Mouse (Mus musculus): Measurements from ENCODE around the gene Renbp. TPM values are rescaled to one million over a fixed set of nuclear protein-coding genes. Genes with fewer than 3 reads are reported as not detected.

Gene Renbp
- 18.6 and 27.2 TPM in 2 replicates for polyA plus RNA-seq (2012; rRNA removed)

DNA sequence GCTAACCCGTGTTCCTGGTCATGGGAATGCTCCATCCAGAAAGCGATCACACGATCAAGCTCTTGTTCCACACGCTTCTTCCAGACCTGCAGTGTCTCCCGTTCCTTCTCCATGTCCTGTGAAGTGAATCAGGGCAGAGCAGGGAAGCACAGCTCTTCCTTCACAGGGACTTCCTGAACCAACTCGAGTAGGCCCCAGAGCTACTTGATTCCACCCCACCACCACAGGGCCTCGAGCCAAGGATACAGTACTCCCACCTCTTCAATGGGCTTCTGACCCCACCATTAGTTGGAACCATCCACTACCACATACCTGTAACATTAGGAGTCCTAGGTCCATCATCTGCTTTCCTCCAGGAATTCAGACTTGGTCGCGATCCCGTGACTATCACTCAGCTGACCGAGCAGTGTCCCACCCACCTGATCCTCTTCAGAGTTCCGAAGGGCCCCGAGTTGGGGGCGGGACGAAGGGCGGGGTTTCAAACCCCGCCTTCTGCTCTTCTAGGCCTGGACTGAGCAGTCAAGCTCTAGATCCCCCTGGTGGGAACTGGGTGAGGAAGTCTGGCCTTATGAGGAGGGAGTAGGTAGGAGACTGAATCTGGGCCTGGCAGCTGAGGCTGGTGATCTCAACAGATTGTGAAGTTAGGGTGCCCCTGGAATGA, at the start of gene Renbp:
Renbp (minus strand) TSS at position 449 of the 661 bp plus-strand sequence.

GRCm38 (mm10) chrX:73966248-73967176, 35.9 kb upstream of the Renbp start, which contains the start of gene Hcfc1:
Gene Hcfc1 (minus strand): TSS chrX:73966357.

GRCm38 (mm10) chrX:73921823-73922549, 8.7 kb downstream of the Renbp start, which contains the start of the genes Arhgap4 and Naa10:
Gene Arhgap4 (minus strand): TSS chrX:73921870.
Gene Naa10 (minus strand): TSS chrX:73921944.

DNA sequence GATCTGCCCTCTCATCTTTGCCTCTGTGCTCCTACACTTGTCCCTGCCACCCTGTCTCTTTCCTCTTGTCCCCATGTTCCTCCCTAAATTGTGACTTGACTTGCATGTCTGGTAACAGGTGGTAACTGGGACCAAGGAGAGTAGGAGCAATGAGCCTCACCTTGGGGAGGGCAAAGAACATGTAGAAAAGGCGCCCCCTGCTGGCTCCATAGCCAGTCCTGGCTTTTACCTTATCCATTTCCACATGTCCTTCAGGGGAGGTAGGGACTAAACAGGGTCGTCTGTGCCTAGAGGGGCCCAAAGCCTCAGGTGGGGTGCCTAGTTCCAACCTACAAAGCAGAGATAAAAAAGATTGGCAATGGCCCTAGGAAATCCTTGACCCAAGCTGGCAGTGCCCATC, 34.9 kb downstream of the Renbp start, which contains the start of gene L1cam:
L1cam (minus strand) TSS at position 387 of the 400 bp plus-strand sequence.

GRCm38 (mm10) chrX:73891551-73892152, 39.0 kb downstream of the Renbp start, which contains the start of gene Avpr2:
Gene Avpr2 (plus strand): TSS chrX:73892102.

Other genes starting within 250 kb of the Renbp start
- gene Bcap31, start 214.7 kb downstream of the Renbp start, polyA plus RNA-seq (2012; rRNA removed) = 71.0 and 75.1 TPM in 2 replicates
- gene Abcd1, start 214.3 kb downstream of the Renbp start, polyA plus RNA-seq (2012; rRNA removed) = 10.3 and 12.6 TPM in 2 replicates
- 0.22 and 0.41 TPM in 2 replicates for gene Plxnb3, start 173.8 kb downstream of the Renbp start, polyA plus RNA-seq (2012; rRNA removed)
- 1.1 and 5.5 TPM in 2 replicates for gene Srpk3, start 156.4 kb downstream of the Renbp start, polyA plus RNA-seq (2012; rRNA removed)
- 167 and 344 TPM in 2 replicates for gene Idh3g, start 144.0 kb downstream of the Renbp start, polyA plus RNA-seq (2012; rRNA removed)
- gene Ssr4, start 143.8 kb downstream of the Renbp start, polyA plus RNA-seq (2012; rRNA removed) = 83.3 and 142 TPM in 2 replicates
- 23.2 and 40.3 TPM in 2 replicates for gene Pdzd4, start 105.9 kb downstream of the Renbp start, polyA plus RNA-seq (2012; rRNA removed)
- gene Avpr2, start 38.7 kb downstream of the Renbp start, polyA plus RNA-seq (2012; rRNA removed) = 0.05 TPM in 1 of 2 replicates, not detected in the other
- 29.2 and 43.4 TPM in 2 replicates for gene L1cam, start 34.7 kb downstream of the Renbp start, polyA plus RNA-seq (2012; rRNA removed)
- 4.8 and 5.8 TPM in 2 replicates for gene Arhgap4, start 9.0 kb downstream of the Renbp start, polyA plus RNA-seq (2012; rRNA removed)
- 126 and 150 TPM in 2 replicates for gene Naa10, start 8.9 kb downstream of the Renbp start, polyA plus RNA-seq (2012; rRNA removed)
- 49.0 and 83.0 TPM in 2 replicates for gene Hcfc1, start 35.5 kb upstream of the Renbp start, polyA plus RNA-seq (2012; rRNA removed)
- 53.1 and 61.3 TPM in 2 replicates for gene Irak1, start 93.1 kb upstream of the Renbp start, polyA plus RNA-seq (2012; rRNA removed)
- not detected in 2 replicates for gene Opn1mw, start 196.6 kb upstream of the Renbp start, polyA plus RNA-seq (2012; rRNA removed)
- gene Mecp2, start 204.5 kb upstream of the Renbp start, polyA plus RNA-seq (2012; rRNA removed) = 19.8 and 22.4 TPM in 2 replicates
- not detected in 2 replicates for gene Tex28, start 237.0 kb upstream of the Renbp start, polyA plus RNA-seq (2012; rRNA removed)
- gene Tktl1, start 246.4 kb upstream of the Renbp start, polyA plus RNA-seq (2012; rRNA removed) = 0.02 TPM in 1 of 2 replicates, not detected in the other